Mouse (Mus musculus) testis, adult 2 months (tissue): ENCODE results near the gene Cep89.

Experiments
- CTCF ChIP-seq: fragments of 200-500 bp; IDR thresholded peaks from 2 replicates; pipeline ENCODE4 v1.5.1; 2012; ENCODE audit warnings: low read depth, mild to moderate bottlenecking, inconsistent platforms, low read length, moderate library complexity; ENCODE audit not compliant: control insufficient read depth, insufficient read depth, insufficient replicate concordance
- POLR2A ChIP-seq: fragments of 200-500 bp; IDR thresholded peaks from 2 replicates; pipeline ENCODE4 v1.6.1; 2012; ENCODE audit warnings: low read depth, mild to moderate bottlenecking, inconsistent platforms, low read length, moderate library complexity; ENCODE audit not compliant: control insufficient read depth

- TF ChIP-seq POLR2A = no peak
- no peak for TF ChIP-seq CTCF
Observed at GRCm38 (mm10) chr7:35465027-35465426, 68.2 kb downstream of the Cep89 start.
